Mouse (Mus musculus): ENCODE data around the gene Tnni3k.

GRCm38 (mm10) chr3:155053189-155053588 is 2.0 kb downstream of the Tnni3k start:
- TF ChIP-seq CTCF (IDR thresholded peaks at IDR 0.05; ENCODE audit: control insufficient read depth, insufficient read depth, insufficient replicate concordance, low read depth, low read length): no peak
- TF ChIP-seq POLR2A (IDR thresholded peaks at IDR 0.05; ENCODE audit: control insufficient read depth, low read depth, low read length): no peak
